Mouse (Mus musculus): Measurements from ENCODE around the gene Serpinb3a. TPM values are rescaled to one million over a fixed set of nuclear protein-coding genes. Genes with fewer than 3 reads are reported as not detected.
"Not testable (repeated sequence)": the region's sequence is repeated elsewhere in the genome, so short reads cannot be mapped to it uniquely, and the experiment has no call there.

Serpinb3a gene
- not detected in 2 replicates for polyA plus RNA-seq (2015; fragmentation: Nextera tagmentation; extraction: Ambion mirVana)

DNA sequence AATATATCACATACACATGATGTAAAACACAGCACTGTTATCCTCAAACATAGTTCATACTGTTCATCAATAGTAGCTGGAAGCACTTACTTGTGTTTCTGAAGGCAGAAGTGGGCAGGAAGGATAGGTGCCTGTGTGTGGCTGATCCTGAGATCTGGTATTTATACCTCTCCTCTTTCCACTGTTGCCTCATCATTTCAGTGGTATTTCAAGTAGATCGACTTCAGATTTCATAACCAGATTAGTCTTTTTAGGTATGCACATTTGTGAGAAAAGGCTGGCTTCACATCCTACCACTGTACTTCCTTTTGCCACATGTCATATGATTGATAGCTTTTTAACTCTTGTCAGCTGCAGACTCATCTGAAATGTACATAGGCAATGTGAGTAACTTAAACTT is at the start of gene Serpinb3a:
Serpinb3a (minus strand) TSS at position 101 of the 400 bp plus-strand sequence.
- Histone ChIP-seq H3K4me3 (ENCODE audit: low read length) (no peak within 1 kb of the TSS), H3K27me3 (ENCODE audit: control insufficient read depth, insufficient read depth, low read depth, low read length) (no peaks in the 10 kb centered on the region), H3K36me3 (ENCODE audit: control insufficient read depth, insufficient read depth, low read length) (no peaks in the 10 kb centered on the region), H3K9ac (ENCODE audit: low read length) (no peak within 1 kb of the TSS), H3K4me1 (replicated peaks; ENCODE audit: control insufficient read depth, insufficient read depth, low read length) (no peaks in the 10 kb centered on the region), H3K9me3 (ENCODE audit: control insufficient read depth, low read length) (no peaks in the 10 kb centered on the region), H3K27ac (ENCODE audit: low read length) (no peak within 1 kb of the TSS), H3K4me2 (ENCODE audit: low read depth, low read length) (no peak within 1 kb of the TSS)
- WGBS = 86% methylated on average over 1 of the region's 1 CpGs
- no peak for ATAC-seq (ENCODE audit: low read depth)

- Histone ChIP-seq H3K9ac (ENCODE audit: low read length) (no peak overlapping the region), H3K4me2 (ENCODE audit: low read depth, low read length) (no peak overlapping the region), H3K36me3 (ENCODE audit: control insufficient read depth, insufficient read depth, low read length) (no peaks in the 10 kb centered on the region), H3K4me1 (replicated peaks; ENCODE audit: control insufficient read depth, insufficient read depth, low read length) (no peaks in the 10 kb centered on the region), H3K27ac (ENCODE audit: low read length) (no peak overlapping the region), H3K4me3 (ENCODE audit: low read length) (no peak overlapping the region), H3K27me3 (ENCODE audit: control insufficient read depth, insufficient read depth, low read depth, low read length) (no peaks in the 10 kb centered on the region), H3K9me3 (ENCODE audit: control insufficient read depth, low read length) (no peaks in the 10 kb centered on the region)
- 73% methylated on average over 2 of the region's 2 CpGs for WGBS
- ATAC-seq (ENCODE audit: low read depth) = no peak
These were observed 46.3 kb upstream of the Serpinb3a start for GRCm38 (mm10) chr1:107098417-107098816.

DNA sequence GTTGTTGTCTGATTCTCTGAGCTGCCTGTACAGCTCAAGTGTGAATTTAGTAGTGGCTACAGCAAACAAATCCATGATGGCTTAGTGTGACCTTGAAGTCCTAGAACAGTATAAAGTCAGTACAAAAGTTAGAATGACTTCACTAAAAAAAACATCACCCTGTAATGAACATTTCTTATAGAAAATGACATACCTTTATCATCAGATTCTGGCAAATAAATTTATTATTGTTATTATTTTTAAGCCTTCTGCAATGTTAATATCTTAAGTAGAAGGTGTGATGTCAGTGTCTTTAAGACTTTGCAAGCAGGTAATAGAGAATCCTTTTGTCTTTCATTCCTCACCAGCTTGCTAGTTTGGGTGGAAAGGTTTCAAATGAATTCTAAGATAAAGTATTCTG is 31.3 kb upstream of the Serpinb3a start, which contains the start of gene Serpinb3d:
Serpinb3d (minus strand) TSS at position 101 of the 400 bp plus-strand sequence.
- H3K9me3 ChIP-seq (ENCODE audit: control insufficient read depth, low read length) = no peaks in the 10 kb centered on the region
- no peak for ATAC-seq (ENCODE audit: low read depth)

GRCm38 (mm10) chr1:107034236-107034635 is 17.9 kb downstream of the Serpinb3a start:
- H3K9me3 ChIP-seq (ENCODE audit: control insufficient read depth, low read length); H3K27me3 ChIP-seq (ENCODE audit: control insufficient read depth, insufficient read depth, low read depth, low read length); H3K36me3 ChIP-seq (ENCODE audit: control insufficient read depth, insufficient read depth, low read length); H3K4me3 ChIP-seq (ENCODE audit: low read length); ATAC-seq (ENCODE audit: low read depth); H3K4me2 ChIP-seq (ENCODE audit: low read depth, low read length); H3K4me1 ChIP-seq (replicated peaks; ENCODE audit: control insufficient read depth, insufficient read depth, low read length); H3K27ac ChIP-seq (ENCODE audit: low read length); H3K9ac ChIP-seq (ENCODE audit: low read length): not testable (repeated sequence)
- 88% methylated on average over 3 of the region's 3 CpGs for WGBS

More for the DNA sequence above, 31.3 kb upstream of the Serpinb3a start, which contains the start of gene Serpinb3d:
- Histone ChIP-seq H3K27ac (ENCODE audit: low read length) (no peak within 1 kb of the TSS), H3K9ac (ENCODE audit: low read length) (no peak within 1 kb of the TSS), H3K4me2 (ENCODE audit: low read depth, low read length) (no peak within 1 kb of the TSS), H3K27me3 (ENCODE audit: control insufficient read depth, insufficient read depth, low read depth, low read length) (no peaks in the 10 kb centered on the region), H3K36me3 (ENCODE audit: control insufficient read depth, insufficient read depth, low read length) (no peaks in the 10 kb centered on the region), H3K4me3 (ENCODE audit: low read length) (no peak within 1 kb of the TSS), H3K4me1 (replicated peaks; ENCODE audit: control insufficient read depth, insufficient read depth, low read length) (no peaks in the 10 kb centered on the region)

DNA sequence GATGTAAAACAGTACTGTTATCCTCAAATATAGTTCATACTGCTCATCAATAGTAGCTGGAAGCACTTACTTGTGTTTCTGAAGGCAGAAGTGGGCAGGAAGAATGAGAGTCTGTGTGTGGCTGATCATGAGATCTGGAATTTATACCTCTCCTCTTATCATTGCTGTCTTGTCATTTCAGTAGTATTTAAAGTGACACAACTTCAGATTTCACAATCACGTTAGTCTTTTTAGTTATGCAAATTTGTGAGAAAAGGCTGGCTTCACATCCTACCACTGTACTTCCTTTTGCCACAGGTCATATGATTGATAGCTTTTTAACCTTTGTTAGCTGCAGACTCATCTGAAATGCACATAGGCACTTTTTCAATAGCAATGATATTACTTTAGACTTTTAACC is 26.2 kb downstream of the Serpinb3a start:
- ATAC-seq (ENCODE audit: low read depth) = no peak
- Histone ChIP-seq H3K36me3 (ENCODE audit: control insufficient read depth, insufficient read depth, low read length) (no peaks in the 10 kb centered on the region), H3K4me1 (replicated peaks; ENCODE audit: control insufficient read depth, insufficient read depth, low read length) (no peaks in the 10 kb centered on the region), H3K9ac (ENCODE audit: low read length) (no peak overlapping the region), H3K4me2 (ENCODE audit: low read depth, low read length) (no peak overlapping the region), H3K4me3 (ENCODE audit: low read length) (no peak overlapping the region), H3K27me3 (ENCODE audit: control insufficient read depth, insufficient read depth, low read depth, low read length) (no peaks in the 10 kb centered on the region), H3K9me3 (ENCODE audit: control insufficient read depth, low read length) (no peaks in the 10 kb centered on the region), H3K27ac (ENCODE audit: low read length) (no peak overlapping the region)
- 59% methylated on average over 1 of the region's 1 CpGs for WGBS

DNA sequence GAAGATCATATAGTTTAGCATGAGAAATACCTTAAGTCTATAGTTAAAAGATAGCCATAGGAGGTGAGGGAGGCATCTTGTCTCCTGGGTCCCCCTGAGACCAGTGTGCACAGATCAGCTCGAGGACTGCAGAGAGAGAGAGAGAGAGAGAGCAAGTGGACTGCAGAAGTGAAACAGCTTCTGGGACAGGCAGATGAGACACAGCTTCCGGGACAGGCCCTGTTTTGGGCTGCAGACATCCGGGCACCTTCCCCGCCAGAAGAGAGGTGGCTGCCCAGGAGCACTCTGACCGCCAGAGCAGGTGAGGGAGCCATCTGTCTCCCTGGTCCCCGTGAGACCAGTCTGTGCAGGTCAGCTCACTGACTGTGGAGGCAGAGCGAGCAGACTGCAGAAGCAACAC is 36.9 kb downstream of the Serpinb3a start:
- Histone ChIP-seq H3K9me3 (ENCODE audit: control insufficient read depth, low read length) (no peaks in the 10 kb centered on the region), H3K4me1 (replicated peaks; ENCODE audit: control insufficient read depth, insufficient read depth, low read length) (no peaks in the 10 kb centered on the region), H3K27ac (ENCODE audit: low read length) (no peak overlapping the region), H3K4me3 (ENCODE audit: low read length) (no peak overlapping the region), H3K27me3 (ENCODE audit: control insufficient read depth, insufficient read depth, low read depth, low read length) (no peaks in the 10 kb centered on the region), H3K9ac (ENCODE audit: low read length) (no peak overlapping the region), H3K4me2 (ENCODE audit: low read depth, low read length) (no peak overlapping the region), H3K36me3 (ENCODE audit: control insufficient read depth, insufficient read depth, low read length) (no peaks in the 10 kb centered on the region)
- 78% methylated on average over 7 of the region's 7 CpGs for WGBS
- ATAC-seq (ENCODE audit: low read depth) = no peak

GRCm38 (mm10) chr1:107014530-107014929 is 37.6 kb downstream of the Serpinb3a start:
- Histone ChIP-seq H3K36me3 (ENCODE audit: control insufficient read depth, insufficient read depth, low read length) (no peaks in the 10 kb centered on the region), H3K4me3 (ENCODE audit: low read length) (no peak overlapping the region), H3K9me3 (ENCODE audit: control insufficient read depth, low read length) (no peaks in the 10 kb centered on the region), H3K27ac (ENCODE audit: low read length) (no peak overlapping the region), H3K9ac (ENCODE audit: low read length) (no peak overlapping the region), H3K27me3 (ENCODE audit: control insufficient read depth, insufficient read depth, low read depth, low read length) (no peaks in the 10 kb centered on the region), H3K4me2 (ENCODE audit: low read depth, low read length) (no peak overlapping the region), H3K4me1 (replicated peaks; ENCODE audit: control insufficient read depth, insufficient read depth, low read length) (no peaks in the 10 kb centered on the region)
- 40% methylated on average over 2 of the region's 2 CpGs for WGBS
- no peak for ATAC-seq (ENCODE audit: low read depth)

DNA sequence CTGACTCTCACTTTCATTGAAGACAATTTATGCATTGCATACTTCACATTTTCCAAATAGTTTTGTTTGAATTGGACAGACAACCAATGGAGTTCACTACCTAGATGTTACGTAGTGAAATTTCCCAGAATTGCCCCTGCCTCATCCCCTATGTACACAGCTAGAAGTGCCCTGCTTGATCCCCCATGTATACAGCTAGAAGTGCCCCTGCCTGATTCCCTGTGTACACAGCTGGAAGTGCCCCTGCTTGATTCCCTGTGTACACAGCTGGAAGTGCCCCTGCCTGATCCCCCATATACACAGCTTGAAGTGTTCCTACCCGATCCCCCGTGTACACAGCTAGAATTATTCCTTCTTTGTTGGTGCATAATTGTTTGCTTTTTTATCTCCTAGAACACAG is 45.8 kb downstream of the Serpinb3a start:
- Histone ChIP-seq H3K36me3 (ENCODE audit: control insufficient read depth, insufficient read depth, low read length) (no peaks in the 10 kb centered on the region), H3K27me3 (ENCODE audit: control insufficient read depth, insufficient read depth, low read depth, low read length) (no peaks in the 10 kb centered on the region), H3K4me1 (replicated peaks; ENCODE audit: control insufficient read depth, insufficient read depth, low read length) (no peaks in the 10 kb centered on the region), H3K4me3 (ENCODE audit: low read length) (no peak overlapping the region), H3K27ac (ENCODE audit: low read length) (no peak overlapping the region), H3K9me3 (ENCODE audit: control insufficient read depth, low read length) (no peaks in the 10 kb centered on the region), H3K4me2 (ENCODE audit: low read depth, low read length) (no peak overlapping the region), H3K9ac (ENCODE audit: low read length) (no peak overlapping the region)
- WGBS = 57% methylated on average over 3 of the region's 3 CpGs
- ATAC-seq (ENCODE audit: low read depth) = no peak

GRCm38 (mm10) chr1:107001754-107002153 is 50.3 kb downstream of the Serpinb3a start:
- H3K27ac ChIP-seq (ENCODE audit: low read length) = no peak overlapping the region
- H3K27me3 ChIP-seq (ENCODE audit: control insufficient read depth, insufficient read depth, low read depth, low read length) = no peaks in the 10 kb centered on the region
- no peaks in the 10 kb centered on the region for H3K36me3 ChIP-seq (ENCODE audit: control insufficient read depth, insufficient read depth, low read length)
- no peaks in the 10 kb centered on the region for H3K9me3 ChIP-seq (ENCODE audit: control insufficient read depth, low read length)
- no peak for ATAC-seq (ENCODE audit: low read depth)
- H3K4me2 ChIP-seq (ENCODE audit: low read depth, low read length) = no peak overlapping the region
- H3K4me3 ChIP-seq (ENCODE audit: low read length) = no peak overlapping the region
- WGBS = 71% methylated on average over 2 of the region's 2 CpGs
- peaks cover 2% of the 10 kb centered on the region; the same call in 1 of the 2 replicates for H3K4me1 ChIP-seq (replicated peaks; ENCODE audit: control insufficient read depth, insufficient read depth, low read length)
- H3K9ac ChIP-seq (ENCODE audit: low read length) = no peak overlapping the region

- Histone ChIP-seq H3K36me3 (ENCODE audit: control insufficient read depth, insufficient read depth, low read length) (no peaks in the 10 kb centered on the region), H3K9ac (ENCODE audit: low read length) (no peak overlapping the region), H3K4me2 (ENCODE audit: low read depth, low read length) (no peak overlapping the region; the same call in 1 of the 2 replicates), H3K27ac (ENCODE audit: low read length) (no peak overlapping the region), H3K4me1 (replicated peaks; ENCODE audit: control insufficient read depth, insufficient read depth, low read length) (peaks cover 2% of the 10 kb centered on the region; the same call in 1 of the 2 replicates), H3K27me3 (ENCODE audit: control insufficient read depth, insufficient read depth, low read depth, low read length) (no peaks in the 10 kb centered on the region), H3K9me3 (ENCODE audit: control insufficient read depth, low read length) (no peaks in the 10 kb centered on the region), H3K4me3 (ENCODE audit: low read length) (no peak overlapping the region)
- ATAC-seq (ENCODE audit: low read depth) = peak; percentile 89
- WGBS = 32% methylated on average over 13 of the region's 13 CpGs
These were observed 51.7 kb downstream of the Serpinb3a start for GRCm38 (mm10) chr1:107000424-107000823.

Data from lung, embryonic 16.5 days (tissue).